Mouse (Mus musculus) heart, postnatal 14 days (tissue): ENCODE results near the gene Gal3st2b. TPM values are rescaled to one million over a fixed set of nuclear protein-coding genes. Genes with fewer than 3 reads are reported as not detected.
"Not testable (repeated sequence)": the region's sequence is repeated elsewhere in the genome, so short reads cannot be mapped to it uniquely, and the experiment has no call there.

Experiments used
- DNase-seq, 2 experiments: peaks; one replicate each; pipeline ENCODE4 v3.0.0; 2021 to 2022
- intact Hi-C: fragments of 180-260 bp; cut with DNase I; formaldehyde crosslinking; loops from one replicate; pipeline ENCODE4 v1.15.1; 2025
- long read RNA-seq, 2 experiments: library from polyadenylated mRNA; stranded (forward); transcript quantifications; one replicate each; pipeline ENCODE4 v2.0.0; 2021
- total RNA-seq, 2 experiments: library from RNA; stranded (reverse); gene quantifications; 2 replicates each; pipeline ENCODE4 v1.2.3; 2021

Gene Gal3st2b
- 1 to 10 TPM in 1 of 2 experiments, under 1 TPM in 1; 0.78 to 1.1 TPM for total RNA-seq
- long read RNA-seq, experiment 1, partial matches to known transcripts: 0 of 2 reads
- long read RNA-seq, experiment 1, other reads (novel, unspliced or antisense): 1 of 2 reads
- long read RNA-seq, experiment 2, partial matches to known transcripts: 0 of 3 reads
- long read RNA-seq, experiment 2, other reads (novel, unspliced or antisense): 0 of 3 reads

DNA sequence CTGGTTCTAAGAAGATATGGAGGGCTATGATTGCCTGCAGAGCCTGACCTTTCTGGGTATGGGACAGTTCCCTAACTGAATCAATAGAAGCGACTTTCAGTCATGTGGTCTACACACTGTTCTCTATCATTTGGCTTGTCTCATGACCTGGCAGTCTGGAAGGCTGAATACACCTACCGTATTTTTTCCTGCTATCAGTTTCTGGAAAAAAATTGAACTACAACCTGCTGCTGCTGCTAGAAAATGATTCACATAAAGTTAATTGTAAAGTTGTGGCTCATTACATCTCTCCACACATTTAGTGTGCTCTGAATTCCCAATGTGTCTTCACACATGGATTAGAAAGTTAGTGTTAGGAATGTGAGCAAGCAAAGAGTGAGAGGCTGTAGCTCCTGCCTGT lies at the start of gene Gal3st2b:
Gal3st2b (plus strand) TSS at position 301 of the 400 bp plus-strand sequence.
- intact Hi-C loops, DNase-seq: not testable (repeated sequence)

DNA sequence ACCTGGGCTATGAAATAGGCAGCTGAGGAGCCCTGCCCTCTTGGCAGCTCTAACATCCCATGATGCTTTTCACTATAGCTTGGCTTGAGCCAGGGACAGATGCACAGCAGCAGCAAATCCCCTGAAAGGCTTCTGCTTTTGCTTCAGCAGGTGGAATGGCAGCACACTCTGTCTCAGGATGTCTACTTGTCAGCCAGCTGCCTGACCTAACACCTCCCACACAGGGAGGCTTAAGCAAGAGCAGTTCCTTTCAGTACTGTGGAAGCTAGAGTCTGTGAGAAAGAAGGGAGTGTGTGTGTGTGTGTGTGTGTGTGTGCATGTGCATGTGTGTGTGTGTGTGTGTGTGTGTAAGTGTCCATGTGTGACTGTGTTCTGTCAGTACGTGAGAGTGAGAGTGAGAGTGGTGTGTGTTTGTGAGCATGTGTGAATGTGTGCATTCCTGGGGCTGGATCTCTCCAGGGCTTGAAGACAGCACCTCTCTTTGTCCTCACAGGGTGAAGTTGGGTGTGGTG lies 46.5 kb upstream of the Gal3st2b start:
- intact Hi-C loops, DNase-seq: not testable (repeated sequence)

DNA sequence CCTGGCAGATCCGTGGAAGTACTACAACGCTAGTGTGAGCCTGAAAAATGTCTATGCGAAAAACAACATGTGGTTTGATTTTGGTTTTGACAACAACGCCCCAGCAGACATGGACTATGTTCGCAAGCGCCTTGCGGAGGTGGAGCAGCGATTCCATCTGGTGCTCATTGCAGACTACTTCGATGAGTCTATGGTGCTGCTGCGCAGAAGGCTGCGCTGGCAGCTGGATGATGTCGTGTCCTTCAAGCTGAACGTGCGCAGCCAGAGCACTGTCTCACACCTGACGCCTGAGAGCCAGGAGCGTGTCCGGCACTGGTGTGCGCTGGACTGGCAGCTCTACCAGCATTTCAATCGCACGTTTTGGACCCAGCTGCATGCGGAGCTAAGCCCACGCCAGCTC lies 43.7 kb upstream of the Gal3st2b start:
- intact Hi-C loops, DNase-seq: not testable (repeated sequence)

DNA sequence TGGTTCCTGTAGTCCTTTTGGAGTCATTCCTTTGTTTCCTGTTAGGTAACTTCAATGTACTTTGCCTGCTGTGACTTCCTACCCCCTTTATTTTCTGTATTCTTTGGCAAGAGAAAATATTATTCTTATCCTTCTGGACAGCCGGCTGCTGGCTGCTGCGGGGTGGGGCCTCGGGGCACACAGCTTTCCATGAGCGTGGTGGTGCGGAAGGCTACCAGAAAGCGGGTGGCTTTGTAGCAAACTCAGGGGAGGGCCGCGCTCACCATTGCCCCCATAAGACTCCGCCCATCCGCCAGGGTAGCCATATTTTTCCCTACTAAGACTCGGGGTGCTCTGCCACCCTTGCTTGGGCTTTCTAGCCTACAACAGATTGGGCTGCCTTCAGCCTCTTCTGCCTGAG lies 36.3 kb upstream of the Gal3st2b start:
- intact Hi-C loops, DNase-seq: not testable (repeated sequence)

DNA sequence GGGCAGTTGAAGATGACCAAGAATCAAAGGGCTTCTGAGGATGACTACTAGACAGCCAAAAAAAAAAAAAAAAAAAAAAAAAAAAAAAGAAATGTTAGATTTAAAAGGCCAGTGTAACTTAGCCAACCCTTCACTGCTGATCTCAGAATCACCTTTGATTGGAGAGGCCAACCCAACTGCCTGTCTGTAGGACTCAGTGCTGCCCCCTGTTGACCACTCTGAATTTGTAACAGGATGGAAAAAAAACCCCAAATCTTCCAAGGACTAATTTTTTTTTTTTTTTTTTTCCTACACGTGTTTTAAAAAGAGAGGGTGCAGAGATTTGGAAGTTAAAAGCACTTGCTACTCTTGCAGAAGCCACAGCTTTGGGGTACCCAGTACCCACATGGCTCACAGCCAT lies 27.2 kb upstream of the Gal3st2b start:
- DNase-seq: not testable (repeated sequence)
- intact Hi-C loops: loop anchor here (10.0 kb wide), 1 partner anchor 56 kb away; no protein-coding TSS in a partner anchor

DNA sequence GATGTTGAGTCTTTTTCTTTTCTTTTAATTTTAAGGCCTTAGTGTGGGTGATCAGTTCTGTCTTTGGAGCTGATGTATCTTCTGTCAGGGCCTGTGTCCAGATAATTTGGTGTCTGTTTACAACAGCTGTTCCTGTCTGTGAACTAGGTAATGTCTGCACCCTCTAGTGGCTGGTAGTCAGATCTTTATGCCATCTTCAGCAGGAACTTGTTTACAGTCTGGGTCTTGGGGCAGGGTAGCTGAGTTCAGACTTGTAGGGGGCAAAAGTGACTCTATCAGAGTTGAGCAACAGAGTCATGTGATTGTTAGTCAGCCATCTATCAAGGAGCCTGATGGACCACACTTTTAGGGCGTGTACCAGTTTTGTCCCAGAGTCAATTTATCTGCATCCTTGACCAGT lies 20.7 kb upstream of the Gal3st2b start:
- not testable (repeated sequence) for DNase-seq
- intact Hi-C loops: loop anchor here (10.0 kb wide), 1 partner anchor 63 kb away; no protein-coding TSS in a partner anchor

DNA sequence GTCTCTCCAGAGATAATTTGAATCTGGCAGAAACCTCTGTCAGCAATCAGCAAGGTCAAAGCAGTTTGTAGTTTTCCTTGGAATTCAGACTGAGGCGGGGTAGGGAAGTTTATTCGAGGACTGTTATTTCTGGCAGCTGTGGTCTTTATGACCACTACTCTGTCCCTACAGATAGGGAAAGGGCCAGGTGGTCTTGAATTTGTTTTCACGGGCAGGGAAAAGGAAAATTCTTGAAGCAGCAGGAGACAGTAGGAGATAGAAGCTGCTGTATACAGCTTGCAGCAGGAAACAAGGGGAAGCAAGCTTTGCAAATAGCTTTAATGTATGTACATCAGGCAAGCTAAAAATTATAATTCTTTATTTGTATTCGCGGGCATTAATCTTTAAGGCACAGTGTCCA lies 16.8 kb upstream of the Gal3st2b start:
- intact Hi-C loops: not testable (repeated sequence)
- DNase-seq: peak in 1 of 2 experiments; percentile 45

DNA sequence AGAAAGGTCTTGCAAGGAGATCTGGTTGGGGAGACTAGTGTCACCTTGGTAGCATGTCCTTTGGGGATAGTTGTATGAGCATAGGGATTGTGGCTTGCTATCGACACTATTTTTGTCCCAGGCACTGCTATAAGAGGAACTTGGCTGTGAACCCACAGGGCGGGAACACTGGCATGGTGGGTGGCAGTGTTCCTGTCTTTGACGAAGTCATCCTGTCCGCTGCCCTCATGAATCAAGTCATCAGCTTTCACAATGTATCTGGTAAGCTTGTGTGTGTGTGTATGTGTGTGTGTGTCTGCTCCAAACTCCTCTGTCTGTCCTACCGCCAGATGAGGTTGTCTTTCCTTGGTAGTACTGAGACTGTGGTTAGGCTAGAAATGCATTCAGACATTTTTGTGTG lies 11.4 kb upstream of the Gal3st2b start:
- intact Hi-C loops, DNase-seq: not testable (repeated sequence)

DNA sequence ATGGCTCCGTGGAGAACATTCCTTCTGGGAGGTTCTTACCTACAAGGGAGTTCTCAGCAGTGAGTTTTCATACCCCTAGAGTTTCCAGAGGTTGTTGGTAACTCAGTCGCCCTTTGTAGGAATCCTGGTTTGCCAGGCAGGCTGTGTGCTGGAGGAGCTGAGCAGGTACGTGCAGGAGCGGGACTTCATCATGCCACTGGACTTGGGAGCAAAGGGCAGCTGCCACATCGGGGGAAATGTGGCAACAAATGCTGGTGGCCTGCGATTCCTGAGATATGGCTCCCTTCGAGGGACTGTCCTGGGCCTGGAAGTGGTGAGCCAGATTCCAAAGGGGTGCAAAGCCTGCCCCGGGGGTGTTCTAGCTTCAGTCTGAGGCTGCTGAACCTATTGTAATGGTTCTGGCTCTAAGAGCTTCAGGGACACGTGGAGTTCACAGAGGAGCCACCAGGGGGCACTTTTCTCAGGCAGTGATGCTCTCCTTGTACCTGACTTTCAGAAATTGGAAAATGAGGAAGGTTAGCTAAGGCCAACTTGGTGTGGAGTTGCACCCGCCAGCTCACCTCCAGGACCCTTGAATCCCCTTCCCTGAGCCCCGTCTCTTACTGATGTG lies 9.0 kb upstream of the Gal3st2b start:
- DNase-seq, intact Hi-C loops: not testable (repeated sequence)

DNA sequence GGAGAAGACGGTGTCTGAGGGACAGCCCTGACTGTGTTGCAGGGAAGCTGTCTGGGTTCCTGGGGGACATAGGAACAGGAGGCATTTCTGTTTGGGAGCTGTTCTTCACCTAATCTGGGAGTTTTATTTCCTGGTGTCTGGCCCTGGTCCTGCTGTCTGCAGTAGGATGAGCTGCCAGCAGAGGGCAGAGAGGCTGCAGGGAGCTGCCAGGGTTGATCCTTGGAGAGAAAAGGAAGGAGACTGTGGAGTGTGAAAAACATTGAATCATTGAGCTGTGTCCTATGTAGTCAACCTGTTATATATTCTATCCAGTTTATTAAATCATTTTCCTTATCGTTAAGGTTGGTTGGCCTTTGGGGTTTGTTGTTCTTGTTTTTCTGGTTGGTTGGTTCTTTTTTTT lies 6.2 kb upstream of the Gal3st2b start:
- DNase-seq, intact Hi-C loops: not testable (repeated sequence)

DNA sequence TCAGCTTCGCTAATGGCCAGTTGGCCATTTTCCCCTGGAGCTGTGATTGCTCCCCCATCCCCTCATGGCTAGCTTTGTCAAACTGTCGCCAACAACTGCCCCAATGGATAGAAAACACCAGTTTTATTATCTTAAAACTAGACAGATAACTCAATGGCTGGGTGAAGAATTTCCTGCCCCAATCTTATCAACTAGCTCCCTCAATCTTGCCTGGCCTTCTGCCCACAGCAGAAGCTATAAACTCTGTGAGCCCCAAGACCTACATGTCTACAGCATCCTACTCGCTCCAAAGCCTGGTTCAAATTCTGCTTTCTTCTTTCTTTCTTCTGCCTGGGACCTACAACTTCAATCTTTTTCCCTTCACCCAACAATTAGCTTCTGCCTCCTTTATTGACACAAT lies 951 bp upstream of the Gal3st2b start:
- intact Hi-C loops, DNase-seq: not testable (repeated sequence)

DNA sequence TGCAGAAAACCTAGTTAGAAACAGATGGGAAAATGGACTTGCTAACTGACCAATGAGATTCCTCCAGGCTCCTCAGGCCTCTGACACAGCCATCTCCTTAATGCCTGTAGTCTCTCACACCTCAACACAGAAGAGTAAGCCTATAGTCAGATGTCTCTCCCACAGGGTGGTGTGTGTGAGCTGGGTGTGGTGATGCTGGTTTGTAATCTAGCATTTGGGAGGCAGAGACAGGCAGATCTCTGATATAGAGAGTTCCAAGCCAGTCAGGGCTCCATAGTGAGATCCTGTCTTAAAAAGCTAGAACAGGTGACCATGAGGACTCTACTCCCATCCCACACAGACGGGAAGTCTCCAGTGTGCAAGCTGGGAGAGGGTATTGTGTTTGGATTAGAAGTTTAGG lies 664 bp downstream of the Gal3st2b start:
- intact Hi-C loops, DNase-seq: not testable (repeated sequence)

DNA sequence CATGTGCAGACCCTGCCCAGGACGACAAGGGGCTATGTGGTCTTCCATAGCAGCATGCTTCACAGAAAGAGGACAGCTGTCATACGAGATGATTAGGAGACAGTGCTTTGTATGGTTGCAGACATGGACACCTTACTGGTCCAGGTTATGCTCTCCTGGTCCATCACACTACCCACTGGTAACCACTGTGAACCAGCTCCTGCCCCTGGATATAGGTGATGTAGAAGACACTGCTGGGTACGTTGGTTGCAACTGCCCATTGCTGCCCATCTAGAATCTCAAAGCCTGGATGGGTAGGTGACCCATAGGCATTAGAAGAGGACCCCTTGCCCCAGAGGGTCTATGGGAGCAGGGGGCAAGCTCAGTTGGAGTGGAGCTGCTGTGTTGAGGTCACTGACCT lies 1.2 kb downstream of the Gal3st2b start:
- intact Hi-C loops, DNase-seq: not testable (repeated sequence)

DNA sequence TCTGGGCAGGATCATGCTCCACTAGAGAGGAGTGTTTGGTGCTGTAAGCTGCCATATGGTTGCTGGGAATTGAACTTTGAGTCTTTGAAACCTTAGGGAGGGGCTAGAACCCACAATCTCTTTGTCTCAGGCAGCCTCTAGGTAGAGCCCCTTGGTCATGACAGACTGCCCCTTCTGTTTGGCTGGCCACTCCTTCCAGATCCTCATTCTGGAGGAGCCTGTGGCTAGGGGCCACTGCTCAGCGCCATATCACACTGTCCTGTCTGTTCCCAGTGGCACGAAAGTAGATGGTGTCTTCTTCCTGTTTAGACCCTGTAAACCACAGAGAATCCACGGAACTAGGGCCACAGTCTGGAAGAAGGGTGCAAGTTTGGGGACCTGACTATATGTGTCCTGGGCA lies 4.5 kb downstream of the Gal3st2b start:
- not testable (repeated sequence) for DNase-seq

DNA sequence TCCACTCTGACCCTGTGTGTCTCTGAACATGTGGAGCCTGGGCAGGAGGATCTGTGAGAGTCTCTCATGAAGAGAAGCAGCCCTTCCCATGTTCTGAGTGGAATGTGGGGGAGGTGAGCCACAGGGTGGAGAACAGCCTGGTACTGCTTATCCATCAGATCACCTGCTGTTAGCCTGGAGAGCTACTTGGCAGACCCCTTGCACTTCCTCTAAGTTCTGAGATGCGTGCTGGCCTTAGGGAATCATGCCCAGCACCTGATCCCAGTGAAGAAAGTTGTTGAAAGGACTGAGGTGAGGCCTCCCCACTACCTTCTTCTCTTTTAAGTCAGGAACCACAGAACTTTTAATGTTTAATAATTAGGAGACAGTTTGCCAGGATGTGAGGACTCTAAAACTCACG lies 5.0 kb downstream of the Gal3st2b start:
- intact Hi-C loops, DNase-seq: not testable (repeated sequence)

More for the DNA sequence above, 4.5 kb downstream of the Gal3st2b start:
- intact Hi-C loops: not testable (repeated sequence)

DNA sequence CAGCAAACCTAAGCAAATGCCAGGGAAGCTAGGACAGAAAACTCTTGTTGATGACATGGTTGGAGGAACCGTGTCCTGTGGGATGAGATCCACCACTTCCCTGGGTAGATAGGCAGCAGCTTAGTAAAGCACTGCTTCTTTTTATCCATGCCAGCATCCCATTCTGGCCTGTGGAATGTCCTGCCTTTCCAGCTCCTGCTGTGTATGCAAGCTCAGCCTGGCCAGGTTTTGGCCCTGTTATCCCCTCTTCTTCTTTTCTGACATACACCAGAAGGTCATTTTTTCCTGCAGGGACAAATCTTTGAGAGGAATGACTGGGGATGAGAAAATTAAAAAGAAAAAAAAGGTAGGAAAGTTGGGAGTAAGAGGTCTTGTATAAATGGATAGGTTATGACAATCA lies 17.3 kb downstream of the Gal3st2b start:
- DNase-seq, intact Hi-C loops: not testable (repeated sequence)

DNA sequence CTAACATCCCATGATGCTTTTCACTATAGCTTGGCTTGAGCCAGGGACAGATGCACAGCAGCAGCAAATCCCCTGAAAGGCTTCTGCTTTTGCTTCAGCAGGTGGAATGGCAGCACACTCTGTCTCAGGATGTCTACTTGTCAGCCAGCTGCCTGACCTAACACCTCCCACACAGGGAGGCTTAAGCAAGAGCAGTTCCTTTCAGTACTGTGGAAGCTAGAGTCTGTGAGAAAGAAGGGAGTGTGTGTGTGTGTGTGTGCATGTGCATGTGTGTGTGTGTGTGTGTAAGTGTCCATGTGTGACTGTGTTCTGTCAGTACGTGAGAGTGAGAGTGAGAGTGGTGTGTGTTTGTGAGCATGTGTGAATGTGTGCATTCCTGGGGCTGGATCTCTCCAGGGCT lies 19.7 kb downstream of the Gal3st2b start:
- DNase-seq, intact Hi-C loops: not testable (repeated sequence)

DNA sequence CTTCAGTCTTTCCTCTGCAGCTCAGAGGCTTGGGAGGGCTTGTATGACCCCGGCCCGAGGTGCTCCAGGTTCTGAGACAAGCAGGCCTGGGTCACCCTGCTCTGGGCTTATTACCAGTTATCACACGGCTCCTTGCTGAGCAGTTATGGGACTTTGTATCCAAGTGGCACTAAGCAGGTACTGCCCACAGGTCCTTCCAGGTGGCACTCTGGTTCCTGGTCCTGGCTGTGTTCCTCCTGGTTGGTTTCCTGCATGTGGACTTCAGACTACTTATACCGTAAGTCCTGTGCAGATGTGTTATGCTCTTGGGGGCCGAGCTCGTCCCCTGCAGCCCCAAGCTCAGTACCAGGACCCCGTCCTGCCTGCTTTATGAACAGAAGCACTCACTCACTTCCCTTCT lies 20.3 kb downstream of the Gal3st2b start:
- DNase-seq, intact Hi-C loops: not testable (repeated sequence)

DNA sequence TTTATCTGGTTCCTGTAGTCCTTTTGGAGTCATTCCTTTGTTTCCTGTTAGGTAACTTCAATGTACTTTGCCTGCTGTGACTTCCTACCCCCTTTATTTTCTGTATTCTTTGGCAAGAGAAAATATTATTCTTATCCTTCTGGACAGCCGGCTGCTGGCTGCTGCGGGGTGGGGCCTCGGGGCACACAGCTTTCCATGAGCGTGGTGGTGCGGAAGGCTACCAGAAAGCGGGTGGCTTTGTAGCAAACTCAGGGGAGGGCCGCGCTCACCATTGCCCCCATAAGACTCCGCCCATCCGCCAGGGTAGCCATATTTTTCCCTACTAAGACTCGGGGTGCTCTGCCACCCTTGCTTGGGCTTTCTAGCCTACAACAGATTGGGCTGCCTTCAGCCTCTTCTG lies 31.0 kb downstream of the Gal3st2b start:
- intact Hi-C loops: not testable (repeated sequence)

DNA sequence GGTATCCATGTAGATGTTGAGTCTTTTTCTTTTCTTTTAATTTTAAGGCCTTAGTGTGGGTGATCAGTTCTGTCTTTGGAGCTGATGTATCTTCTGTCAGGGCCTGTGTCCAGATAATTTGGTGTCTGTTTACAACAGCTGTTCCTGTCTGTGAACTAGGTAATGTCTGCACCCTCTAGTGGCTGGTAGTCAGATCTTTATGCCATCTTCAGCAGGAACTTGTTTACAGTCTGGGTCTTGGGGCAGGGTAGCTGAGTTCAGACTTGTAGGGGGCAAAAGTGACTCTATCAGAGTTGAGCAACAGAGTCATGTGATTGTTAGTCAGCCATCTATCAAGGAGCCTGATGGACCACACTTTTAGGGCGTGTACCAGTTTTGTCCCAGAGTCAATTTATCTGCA lies 48.4 kb downstream of the Gal3st2b start:
- intact Hi-C loops, DNase-seq: not testable (repeated sequence)

More for the DNA sequence above, 31.0 kb downstream of the Gal3st2b start:
- not testable (repeated sequence) for DNase-seq

DNA sequence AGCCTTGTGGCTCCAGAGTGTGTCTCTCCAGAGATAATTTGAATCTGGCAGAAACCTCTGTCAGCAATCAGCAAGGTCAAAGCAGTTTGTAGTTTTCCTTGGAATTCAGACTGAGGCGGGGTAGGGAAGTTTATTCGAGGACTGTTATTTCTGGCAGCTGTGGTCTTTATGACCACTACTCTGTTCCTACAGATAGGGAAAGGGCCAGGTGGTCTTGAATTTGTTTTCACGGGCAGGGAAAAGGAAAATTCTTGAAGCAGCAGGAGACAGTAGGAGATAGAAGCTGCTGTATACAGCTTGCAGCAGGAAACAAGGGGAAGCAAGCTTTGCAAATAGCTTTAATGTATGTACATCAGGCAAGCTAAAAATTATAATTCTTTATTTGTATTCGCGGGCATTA lies 52.3 kb downstream of the Gal3st2b start:
- intact Hi-C loops, DNase-seq: not testable (repeated sequence)

DNA sequence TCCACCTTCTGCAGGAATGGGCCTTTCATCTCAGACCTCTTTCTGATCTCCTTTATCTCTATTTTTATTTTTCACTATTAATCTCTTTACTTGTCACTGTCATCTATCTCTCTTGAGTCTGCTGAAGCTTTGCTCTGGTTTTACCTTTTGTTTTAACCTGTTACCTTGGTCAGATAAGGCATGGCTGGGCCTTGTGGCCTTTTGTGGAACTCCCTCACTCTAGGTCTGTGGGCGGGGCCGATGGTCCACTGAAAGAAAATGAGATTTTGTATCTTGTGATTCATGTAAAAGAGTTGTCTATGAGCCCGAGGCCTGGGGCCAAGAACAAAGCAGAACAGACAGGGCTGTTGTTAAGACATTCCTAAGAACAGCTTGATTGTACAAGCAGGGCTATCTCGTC lies 52.7 kb downstream of the Gal3st2b start:
- DNase-seq, intact Hi-C loops: not testable (repeated sequence)
